29 mouse cellular contexts compared by ENCODE assay signal in the genomic region with DNA sequence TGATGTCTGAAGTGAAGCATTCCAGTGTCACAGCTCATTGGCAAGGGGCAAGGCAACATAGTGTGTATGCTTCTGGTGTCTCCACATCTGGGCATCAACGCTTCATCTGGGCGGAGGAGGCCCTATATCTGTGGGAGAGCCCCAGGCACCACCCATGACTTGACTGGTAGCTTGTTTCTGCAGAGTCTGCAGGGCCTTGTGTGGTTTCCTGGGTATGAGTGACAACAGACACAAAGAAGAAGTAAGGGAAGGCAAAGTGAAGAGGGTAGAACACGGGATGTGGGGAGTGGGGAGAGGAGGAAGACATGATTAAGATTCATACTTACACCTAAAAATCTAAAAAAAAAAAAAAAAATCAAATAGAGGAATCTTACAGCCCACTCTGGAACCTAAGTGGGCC. TPM values are rescaled to one million over a fixed set of nuclear protein-coding genes. Genes with fewer than 3 reads are reported as not detected.
"Had no signal": no experiment of that assay in that cellular context is flagged by ENCODE, and none has a peak within 500 bp of the region (broad histone marks: within the 10 kb centered on the region; RNA-seq: fewer than 3 reads in every experiment).

No protein-coding gene starts in this region.

- H3K9me3 ChIP-seq: liver, embryonic 15.5 days; lung, embryonic 15.5 days; midbrain, embryonic 10.5 days; midbrain, embryonic 12.5 days; neural tube, embryonic 13.5 days; neural tube, embryonic 15.5 days; stomach, embryonic 15.5 days had no signal

- H3K36me3 ChIP-seq: liver, embryonic 15.5 days; lung, embryonic 15.5 days; midbrain, embryonic 10.5 days; midbrain, embryonic 12.5 days; neural tube, embryonic 13.5 days; neural tube, embryonic 15.5 days; stomach, embryonic 15.5 days had no signal

- H3K4me2 ChIP-seq: liver, embryonic 15.5 days; lung, embryonic 15.5 days; midbrain, embryonic 12.5 days; neural tube, embryonic 13.5 days; neural tube, embryonic 15.5 days; stomach, embryonic 15.5 days had no signal

- H3K27ac ChIP-seq: liver, embryonic 15.5 days; lung, embryonic 15.5 days; macrophage; midbrain, embryonic 10.5 days; midbrain, embryonic 12.5 days; neural tube, embryonic 13.5 days; neural tube, embryonic 15.5 days; stomach, embryonic 15.5 days; stomach, postnatal 0 days had no signal

- H3K4me3 ChIP-seq: liver, embryonic 15.5 days; lung, embryonic 15.5 days; midbrain, embryonic 10.5 days; midbrain, embryonic 12.5 days; myocyte; neural tube, embryonic 13.5 days; neural tube, embryonic 15.5 days; stomach, embryonic 15.5 days had no signal

- H3K4me1 ChIP-seq: liver, embryonic 15.5 days; stomach, embryonic 15.5 days had no signal

- DNase-seq: liver, postnatal 0 days; lung, adult 2 months; lung, postnatal 14 days; lung, postnatal 36 days; midbrain, embryonic 14.5 days; retina, postnatal 1 day; right cerebral cortex, adult 18-20 months; right cerebral cortex, postnatal 25 days; right cerebral cortex, postnatal 4 days; spleen, adult 18-20 months; thymus, adult 2 months; thymus, postnatal 25 days; thymus, postnatal 4 days had no signal

- ATAC-seq: liver, postnatal 0 days; lung, postnatal 0 days; midbrain, embryonic 16.5 days had no signal

- H3K9ac ChIP-seq: liver, embryonic 15.5 days; liver, postnatal 0 days; lung, embryonic 15.5 days; midbrain, embryonic 12.5 days; neural tube, embryonic 13.5 days; neural tube, embryonic 15.5 days; stomach, embryonic 15.5 days had no signal

RNA-seq across cellular contexts. Expression of a gene that starts 4.3 kb away (rescaled TPM):
- total RNA-seq: megakaryocyte-erythroid progenitor cell, adult 5-6 weeks had no signal
- polyA plus RNA-seq: liver, embryonic 15.5 days; liver, postnatal 0 days; macrophage had no signal

RNA-seq across cellular contexts. Expression of a gene that starts 11.3 kb away (rescaled TPM):
- polyA plus RNA-seq: midbrain, embryonic 10.5 days; midbrain, embryonic 12.5 days; midbrain, embryonic 14.5 days; midbrain, embryonic 16.5 days; neural tube, embryonic 11.5 days had no signal

RNA-seq across cellular contexts. Expression of a gene that starts 34.8 kb away (rescaled TPM):
- total RNA-seq: megakaryocyte-erythroid progenitor cell, adult 5-6 weeks had no signal
- polyA plus RNA-seq: liver, embryonic 15.5 days; liver, postnatal 0 days; lung, adult 2 months; lung, embryonic 15.5 days; lung, postnatal 0 days; macrophage; midbrain, embryonic 10.5 days; midbrain, embryonic 12.5 days; midbrain, embryonic 14.5 days; midbrain, embryonic 16.5 days; myocyte; neural tube, embryonic 11.5 days; neural tube, embryonic 13.5 days; neural tube, embryonic 15.5 days; small intestine, adult 2 months; stomach, embryonic 15.5 days; stomach, postnatal 0 days; urinary bladder, adult 2 months had no signal

RNA-seq across cellular contexts. Expression of a gene that starts 47.9 kb away (rescaled TPM):
- total RNA-seq: megakaryocyte-erythroid progenitor cell, adult 5-6 weeks had no signal
- polyA plus RNA-seq: liver, embryonic 15.5 days; lung, adult 2 months; lung, embryonic 15.5 days; lung, postnatal 0 days; macrophage; midbrain, embryonic 10.5 days; midbrain, embryonic 12.5 days; midbrain, embryonic 14.5 days; midbrain, embryonic 16.5 days; myocyte; neural tube, embryonic 11.5 days; neural tube, embryonic 13.5 days; neural tube, embryonic 15.5 days; small intestine, adult 2 months; stomach, embryonic 15.5 days; stomach, postnatal 0 days had no signal
